Mouse (Mus musculus) ES-Bruce4 (cell line): Measurements from ENCODE around the gene A730009L09Rik. TPM values are rescaled to one million over a fixed set of nuclear protein-coding genes. Genes with fewer than 3 reads are reported as not detected.

Experiments
- H3K27ac ChIP-seq: 2 replicates; pipeline ENCODE4 v1.5.1; 2012; ENCODE audit warnings: low read length, inconsistent platforms; ENCODE audit not compliant: insufficient read depth
- H3K27me3 ChIP-seq: 2 replicates; pipeline ENCODE4 v1.6.1; 2012; ENCODE audit warnings: mild to moderate bottlenecking, low read length, inconsistent platforms; ENCODE audit not compliant: control insufficient read depth, poor library complexity, insufficient read depth, severe bottlenecking
- H3K36me3 ChIP-seq: 2 replicates; pipeline ENCODE4 v1.6.1; 2012; ENCODE audit warnings: inconsistent platforms, mild to moderate bottlenecking, low read length, moderate library complexity; ENCODE audit not compliant: control insufficient read depth, poor library complexity, insufficient read depth, severe bottlenecking
- H3K4me1 ChIP-seq: one replicate; pipeline ENCODE4 v1.8.1; 2011; ENCODE audit warnings: low read length; ENCODE audit not compliant: control insufficient read depth, insufficient read depth
- H3K4me3 ChIP-seq: 2 replicates; pipeline ENCODE4 v1.5.1; 2011; ENCODE audit warnings: low read depth, mild to moderate bottlenecking, low read length
- H3K9ac ChIP-seq: 2 replicates; pipeline ENCODE4 v1.6.1; 2012; ENCODE audit warnings: low read depth, mild to moderate bottlenecking, inconsistent platforms; ENCODE audit not compliant: poor library complexity, severe bottlenecking
- H3K9me3 ChIP-seq: replicated peaks from 2 replicates; pipeline ENCODE4 v1.6.1; 2012; ENCODE audit warnings: mild to moderate bottlenecking, low read length, inconsistent platforms; ENCODE audit not compliant: control insufficient read depth, poor library complexity, insufficient read depth, severe bottlenecking
- CTCF ChIP-seq: IDR thresholded peaks from one replicate; pipeline ENCODE4 v1.8.1; 2011; ENCODE audit warnings: low read depth, low read length
- EP300 ChIP-seq: IDR thresholded peaks from 2 replicates; pipeline ENCODE4 v1.6.1; 2011; ENCODE audit warnings: low read depth, low read length; ENCODE audit not compliant: insufficient read depth
- POLR2A ChIP-seq: IDR thresholded peaks from one replicate; pipeline ENCODE4 v1.8.1; 2011; ENCODE audit warnings: low read length; ENCODE audit not compliant: insufficient read depth
- polyA plus RNA-seq: library from polyadenylated mRNA; stranded (reverse); fragments of >200 nt; gene quantifications from 2 replicates; pipeline ENCODE4 v1.2.4, GENCODE M21; 2011; ENCODE audit warnings: low read depth; ENCODE audit not compliant: missing spikeins, insufficient read depth, insufficient read length

The A730009L09Rik gene
- not detected in 2 replicates for polyA plus RNA-seq

GRCm38 (mm10) chr16:84514821-84515220, at the start of gene A730009L09Rik:
Gene A730009L09Rik (plus strand): TSS chr16:84515121.
- H3K4me3 ChIP-seq = no peak within 1 kb of the TSS
- no peak for TF ChIP-seq EP300
- no peak for TF ChIP-seq CTCF

GRCm38 (mm10) chr16:84465581-84466165, 49.2 kb upstream of the A730009L09Rik start:
- no peak for TF ChIP-seq CTCF
- no peak for TF ChIP-seq POLR2A
- TF ChIP-seq EP300 = no peak
- Histone ChIP-seq H3K27ac (no peak overlapping the region), H3K4me1 (no peaks in the 10 kb centered on the region), H3K9ac (no peak overlapping the region), H3K27me3 (no peaks in the 10 kb centered on the region), H3K36me3 (no peaks in the 10 kb centered on the region), H3K9me3 (no peaks in the 10 kb centered on the region), H3K4me3 (no peak overlapping the region)

More at GRCm38 (mm10) chr16:84514821-84515220, at the start of gene A730009L09Rik:
- H3K9me3 ChIP-seq = peaks cover 4% of the 10 kb centered on the region; the same call in 1 of the 2 replicates
- H3K27ac ChIP-seq = no peak within 1 kb of the TSS
- no peak within 1 kb of the TSS for H3K9ac ChIP-seq
- H3K36me3 ChIP-seq = no peaks in the 10 kb centered on the region
- H3K4me1 ChIP-seq = no peaks in the 10 kb centered on the region
- H3K27me3 ChIP-seq = no peaks in the 10 kb centered on the region

- TF ChIP-seq POLR2A = no peak
- TF ChIP-seq CTCF = no peak
- TF ChIP-seq EP300 = no peak
- H3K27ac ChIP-seq = no peak overlapping the region
- no peak overlapping the region for H3K4me3 ChIP-seq
- no peak overlapping the region for H3K9ac ChIP-seq
- H3K27me3 ChIP-seq = 0 out of 2 replicates have a peak, but pooled peaks cover 1% of the 10 kb centered on the region
- H3K9me3 ChIP-seq = no peaks in the 10 kb centered on the region
- H3K4me1 ChIP-seq = no peaks in the 10 kb centered on the region
- H3K36me3 ChIP-seq = no peaks in the 10 kb centered on the region
Observed at GRCm38 (mm10) chr16:84468898-84469297, 46.0 kb upstream of the A730009L09Rik start.

GRCm38 (mm10) chr16:84469994-84470393, 44.9 kb upstream of the A730009L09Rik start:
- no peaks in the 10 kb centered on the region for H3K36me3 ChIP-seq
- 0 out of 2 replicates have a peak, but pooled peaks cover 1% of the 10 kb centered on the region for H3K27me3 ChIP-seq
- TF ChIP-seq POLR2A (no peak), CTCF (no peak), EP300 (no peak)
- H3K4me1 ChIP-seq = no peaks in the 10 kb centered on the region
- H3K9me3 ChIP-seq = no peaks in the 10 kb centered on the region
- H3K4me3 ChIP-seq = no peak overlapping the region
- no peak overlapping the region for H3K27ac ChIP-seq
- H3K9ac ChIP-seq = no peak overlapping the region

- H3K27me3 ChIP-seq = 0 out of 2 replicates have a peak, but pooled peaks cover 1% of the 10 kb centered on the region
- no peaks in the 10 kb centered on the region for H3K36me3 ChIP-seq
- H3K4me3 ChIP-seq = no peak overlapping the region
- H3K9ac ChIP-seq = no peak overlapping the region
- H3K9me3 ChIP-seq = no peaks in the 10 kb centered on the region
- TF ChIP-seq EP300 (no peak), CTCF (no peak), POLR2A (no peak)
- H3K4me1 ChIP-seq = no peaks in the 10 kb centered on the region
- no peak overlapping the region for H3K27ac ChIP-seq
Observed at GRCm38 (mm10) chr16:84473406-84473805, 41.5 kb upstream of the A730009L09Rik start.

GRCm38 (mm10) chr16:84474712-84475111, 40.2 kb upstream of the A730009L09Rik start:
- TF ChIP-seq POLR2A (no peak), EP300 (no peak), CTCF (no peak)

More at GRCm38 (mm10) chr16:84474712-84475111, 40.2 kb upstream of the A730009L09Rik start:
- Histone ChIP-seq H3K27me3 (0 out of 2 replicates have a peak, but pooled peaks cover 1% of the 10 kb centered on the region), H3K36me3 (no peaks in the 10 kb centered on the region), H3K4me1 (no peaks in the 10 kb centered on the region), H3K4me3 (no peak overlapping the region), H3K9ac (no peak overlapping the region), H3K9me3 (no peaks in the 10 kb centered on the region), H3K27ac (no peak overlapping the region)
